Mouse (Mus musculus): Measurements from ENCODE around the gene Lrrc74a. TPM values are rescaled to one million over a fixed set of nuclear protein-coding genes. Genes with fewer than 3 reads are reported as not detected.

The Lrrc74a gene
- polyA plus RNA-seq, 1 experiment from 2014 or later = not detected

DNA sequence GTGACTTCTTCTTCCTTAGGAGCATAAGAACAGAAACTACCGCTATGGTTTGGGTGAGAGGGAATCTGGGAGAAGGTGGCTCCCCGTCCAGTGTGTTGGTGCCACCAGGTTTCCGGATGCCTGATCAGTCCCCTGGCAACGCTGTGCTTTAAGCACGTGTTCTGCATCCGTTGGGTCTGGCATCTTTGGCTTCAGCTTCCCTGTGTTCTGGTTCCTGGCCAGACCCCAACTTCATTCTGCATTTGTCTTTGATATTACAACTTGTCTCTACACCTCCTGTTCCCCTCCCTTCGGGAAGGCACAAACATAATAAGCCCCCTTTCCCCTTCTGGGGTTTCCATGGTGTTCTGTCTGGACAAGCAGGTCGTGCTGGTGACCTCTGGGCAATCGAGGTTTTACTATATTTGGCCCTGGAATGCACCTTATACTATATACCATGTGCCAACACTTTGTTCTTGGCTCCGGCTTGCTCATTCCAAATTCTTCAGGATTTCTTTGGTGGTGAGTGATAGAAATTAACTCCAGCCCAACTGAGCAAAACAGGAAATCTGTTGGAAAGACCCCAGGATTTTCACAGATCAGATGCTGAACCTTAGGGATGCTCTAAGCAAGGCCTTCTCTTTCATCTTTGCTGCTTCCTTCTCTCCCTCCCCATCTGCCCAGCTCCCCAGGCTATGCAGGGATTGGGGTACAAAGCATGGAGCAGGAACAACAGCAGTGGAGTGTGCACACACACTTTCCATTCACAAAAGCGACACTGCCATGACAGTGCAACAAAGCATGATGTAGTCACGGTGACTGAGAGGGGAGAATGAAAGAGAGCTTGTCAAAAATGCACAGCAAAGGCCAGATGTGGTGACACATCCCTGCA lies 52.2 kb downstream of the Lrrc74a start:
- H3K27ac ChIP-seq (ENCODE audit: low read depth, low read length) = no peak overlapping the region
- no peak overlapping the region for H3K4me2 ChIP-seq
- H3K36me3 ChIP-seq (ENCODE audit: control insufficient read depth, insufficient read depth, low read length) = no peaks in the 10 kb centered on the region
- no peak overlapping the region for H3K9ac ChIP-seq (ENCODE audit: low read depth, low read length)
- WGBS (ENCODE audit: insufficient replicate concordance) = 64% methylated on average over 12 of the region's 12 CpGs
- H3K9me3 ChIP-seq (replicated peaks; ENCODE audit: control insufficient read depth, low read length) = no peaks in the 10 kb centered on the region
- no peaks in the 10 kb centered on the region for H3K27me3 ChIP-seq (ENCODE audit: control insufficient read depth, insufficient read depth, low read length)
- no peak for ATAC-seq (replicated peaks; ENCODE audit: insufficient number of reproducible peaks, low FRiP score, low TSS enrichment)
- H3K4me3 ChIP-seq (ENCODE audit: low read depth, low read length) = no peak overlapping the region
- peaks cover 20% of the 10 kb centered on the region for H3K4me1 ChIP-seq (ENCODE audit: control insufficient read depth, insufficient read depth, low read length)

DNA sequence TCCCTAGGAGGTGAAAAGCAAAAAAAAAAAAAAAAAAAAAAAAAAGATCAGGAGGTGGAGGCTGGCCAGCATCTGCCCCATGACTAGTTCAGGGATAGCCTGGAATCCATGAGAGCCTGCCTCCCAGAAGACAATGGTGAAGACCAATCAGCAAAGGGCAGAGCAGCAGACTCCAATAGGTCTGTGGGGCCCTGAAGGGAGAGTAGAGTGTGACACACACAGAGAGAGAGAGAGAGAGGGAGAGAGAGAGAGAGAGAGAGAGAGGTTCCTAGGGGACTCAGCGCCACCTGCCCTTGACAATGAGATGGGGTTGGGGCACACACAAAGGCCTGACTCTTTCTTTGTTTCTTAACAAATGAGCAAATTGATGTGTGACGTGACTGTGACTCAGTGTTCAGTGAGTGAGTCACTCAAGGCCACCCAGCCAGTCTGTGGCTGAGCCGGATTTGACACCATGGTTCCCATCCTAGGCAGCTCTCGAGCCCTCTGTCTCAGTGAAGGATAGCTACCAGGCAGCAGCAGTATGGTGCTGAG lies 52.9 kb downstream of the Lrrc74a start:
- no peak for ATAC-seq (replicated peaks; ENCODE audit: insufficient number of reproducible peaks, low FRiP score, low TSS enrichment)
- Histone ChIP-seq H3K4me3 (ENCODE audit: low read depth, low read length) (no peak overlapping the region), H3K27ac (ENCODE audit: low read depth, low read length) (no peak overlapping the region), H3K4me1 (ENCODE audit: control insufficient read depth, insufficient read depth, low read length) (peaks cover 17% of the 10 kb centered on the region), H3K4me2 (no peak overlapping the region), H3K27me3 (ENCODE audit: control insufficient read depth, insufficient read depth, low read length) (no peaks in the 10 kb centered on the region), H3K36me3 (ENCODE audit: control insufficient read depth, insufficient read depth, low read length) (no peaks in the 10 kb centered on the region), H3K9ac (ENCODE audit: low read depth, low read length) (no peak overlapping the region), H3K9me3 (replicated peaks; ENCODE audit: control insufficient read depth, low read length) (no peaks in the 10 kb centered on the region)
- 64% methylated on average over 4 of the region's 4 CpGs for WGBS (ENCODE audit: insufficient replicate concordance)

DNA sequence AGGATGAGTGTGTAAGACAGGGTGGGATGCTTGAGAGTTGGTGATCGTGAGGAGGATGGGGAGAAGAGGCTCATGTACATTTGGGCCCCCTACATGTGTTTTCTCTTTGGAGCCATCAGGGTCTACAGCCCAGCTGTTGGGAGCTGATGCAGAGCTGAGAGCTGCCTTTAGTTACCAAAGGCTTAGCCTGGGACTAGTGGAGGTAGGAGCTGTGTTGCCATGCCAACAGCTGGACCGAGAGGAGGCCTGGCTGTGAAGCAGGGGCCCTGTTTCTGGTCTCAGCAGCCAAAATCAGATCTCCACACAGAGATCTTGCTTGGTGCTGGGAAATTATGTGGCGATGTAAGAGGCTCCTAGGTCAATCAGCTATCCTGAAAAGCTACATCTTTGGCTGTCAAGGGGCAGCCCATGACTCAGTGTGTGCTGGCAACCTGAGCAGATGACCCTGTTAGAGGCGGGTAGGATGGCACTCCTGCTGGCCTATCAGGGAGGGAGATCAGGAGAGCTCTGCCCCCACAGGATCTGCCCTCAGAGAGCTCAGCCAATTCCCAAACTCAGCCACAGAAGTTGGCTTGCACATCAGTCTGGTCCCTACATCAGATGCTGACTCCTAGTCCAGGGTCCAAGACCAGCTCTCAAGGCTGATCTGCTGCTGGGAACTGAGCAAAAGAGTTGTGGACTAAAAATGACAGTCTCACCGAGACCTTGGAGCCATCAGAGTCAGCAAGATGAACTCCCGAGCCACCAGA lies 56.1 kb downstream of the Lrrc74a start:
- Histone ChIP-seq H3K27ac (ENCODE audit: low read depth, low read length) (peak overlapping the region; percentile 54), H3K9ac (ENCODE audit: low read depth, low read length) (no peak overlapping the region), H3K4me3 (ENCODE audit: low read depth, low read length) (no peak overlapping the region), H3K9me3 (replicated peaks; ENCODE audit: control insufficient read depth, low read length) (no peaks in the 10 kb centered on the region), H3K4me1 (ENCODE audit: control insufficient read depth, insufficient read depth, low read length) (peaks cover 24% of the 10 kb centered on the region), H3K27me3 (ENCODE audit: control insufficient read depth, insufficient read depth, low read length) (no peaks in the 10 kb centered on the region), H3K4me2 (peak overlapping the region; percentile 8; the same call in 1 of the 2 replicates), H3K36me3 (ENCODE audit: control insufficient read depth, insufficient read depth, low read length) (no peaks in the 10 kb centered on the region)
- 48% methylated on average over 6 of the region's 6 CpGs for WGBS (ENCODE audit: insufficient replicate concordance)
- ATAC-seq (replicated peaks; ENCODE audit: insufficient number of reproducible peaks, low FRiP score, low TSS enrichment) = no peak

DNA sequence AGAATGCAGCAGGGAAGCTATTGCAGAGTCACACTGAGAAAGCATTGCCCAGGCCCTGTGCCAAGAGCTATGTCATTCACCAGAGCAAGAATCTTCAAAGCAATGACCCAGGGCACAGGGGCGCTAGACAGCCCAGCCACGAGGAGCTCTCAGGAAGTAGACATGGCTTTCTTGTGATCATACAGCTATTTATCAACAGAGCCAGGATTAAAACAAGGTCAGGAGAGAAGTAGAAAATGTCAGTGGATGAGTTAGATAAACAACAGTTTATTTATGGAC lies 56.6 kb downstream of the Lrrc74a start:
- Histone ChIP-seq H3K4me2 (peak overlapping the region; percentile 8; the same call in 1 of the 2 replicates), H3K27me3 (ENCODE audit: control insufficient read depth, insufficient read depth, low read length) (no peaks in the 10 kb centered on the region), H3K4me3 (ENCODE audit: low read depth, low read length) (no peak overlapping the region), H3K9me3 (replicated peaks; ENCODE audit: control insufficient read depth, low read length) (no peaks in the 10 kb centered on the region), H3K36me3 (ENCODE audit: control insufficient read depth, insufficient read depth, low read length) (no peaks in the 10 kb centered on the region), H3K27ac (ENCODE audit: low read depth, low read length) (no peak overlapping the region; the same call in 1 of the 2 replicates), H3K9ac (ENCODE audit: low read depth, low read length) (no peak overlapping the region), H3K4me1 (ENCODE audit: control insufficient read depth, insufficient read depth, low read length) (peaks cover 24% of the 10 kb centered on the region)
- no peak for ATAC-seq (replicated peaks; ENCODE audit: insufficient number of reproducible peaks, low FRiP score, low TSS enrichment)
- WGBS (ENCODE audit: insufficient replicate concordance) = 15% methylated on average over 2 of the region's 2 CpGs

DNA sequence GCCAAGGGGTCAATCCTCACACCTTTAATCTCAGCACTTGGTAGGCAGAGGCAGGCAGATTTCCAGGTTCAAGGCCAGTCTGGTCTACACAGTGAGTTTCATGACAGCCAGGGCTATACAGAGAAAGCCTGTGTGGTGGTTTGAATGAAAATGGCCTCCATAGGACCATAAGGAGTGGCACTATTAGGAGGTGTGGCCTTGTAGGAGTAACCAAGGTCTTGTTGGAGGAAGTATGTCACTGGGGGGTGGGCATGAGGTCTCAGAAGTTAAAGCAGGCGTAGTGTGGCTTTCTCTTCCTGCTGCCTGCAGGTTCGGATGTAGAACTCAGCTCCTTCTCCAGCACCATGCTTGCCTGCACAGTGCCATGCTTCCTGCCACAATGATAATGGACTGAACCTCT lies 57.8 kb downstream of the Lrrc74a start:
- WGBS (ENCODE audit: insufficient replicate concordance) = 74% methylated on average over 2 of the region's 2 CpGs
- peaks cover 22% of the 10 kb centered on the region for H3K4me1 ChIP-seq (ENCODE audit: control insufficient read depth, insufficient read depth, low read length)
- no peak overlapping the region for H3K27ac ChIP-seq (ENCODE audit: low read depth, low read length)
- no peak overlapping the region for H3K9ac ChIP-seq (ENCODE audit: low read depth, low read length)
- no peak overlapping the region for H3K4me3 ChIP-seq (ENCODE audit: low read depth, low read length)
- H3K27me3 ChIP-seq (ENCODE audit: control insufficient read depth, insufficient read depth, low read length) = no peaks in the 10 kb centered on the region
- no peaks in the 10 kb centered on the region for H3K9me3 ChIP-seq (replicated peaks; ENCODE audit: control insufficient read depth, low read length)
- H3K4me2 ChIP-seq = no peak overlapping the region
- ATAC-seq (replicated peaks; ENCODE audit: insufficient number of reproducible peaks, low FRiP score, low TSS enrichment) = no peak
- H3K36me3 ChIP-seq (ENCODE audit: control insufficient read depth, insufficient read depth, low read length) = no peaks in the 10 kb centered on the region

DNA sequence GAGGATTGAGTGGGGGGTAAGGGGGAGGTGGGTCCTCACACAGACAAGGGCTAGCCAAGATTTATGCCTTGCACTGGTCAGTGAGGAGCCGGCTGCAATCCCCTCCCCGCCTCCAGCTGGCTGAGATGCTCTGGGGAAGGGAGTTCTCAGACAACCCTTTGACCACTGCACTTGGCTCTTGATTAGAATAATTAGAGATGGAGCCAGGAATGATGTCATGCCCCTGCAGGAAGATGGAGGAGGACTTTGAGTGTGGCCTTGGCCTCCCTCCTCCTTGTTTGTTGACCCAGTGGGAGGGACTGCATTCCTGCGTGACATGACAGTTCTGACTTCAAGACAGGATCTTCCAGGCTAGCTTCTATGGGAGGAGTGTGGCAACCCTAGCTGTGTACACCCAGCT lies 59.7 kb downstream of the Lrrc74a start:
- ATAC-seq (replicated peaks; ENCODE audit: insufficient number of reproducible peaks, low FRiP score, low TSS enrichment) = no peak
- Histone ChIP-seq H3K27ac (ENCODE audit: low read depth, low read length) (peak overlapping the region; percentile 2; the same call in 1 of the 2 replicates), H3K36me3 (ENCODE audit: control insufficient read depth, insufficient read depth, low read length) (no peaks in the 10 kb centered on the region), H3K27me3 (ENCODE audit: control insufficient read depth, insufficient read depth, low read length) (no peaks in the 10 kb centered on the region), H3K9me3 (replicated peaks; ENCODE audit: control insufficient read depth, low read length) (no peaks in the 10 kb centered on the region), H3K9ac (ENCODE audit: low read depth, low read length) (no peak overlapping the region), H3K4me2 (no peak overlapping the region), H3K4me1 (ENCODE audit: control insufficient read depth, insufficient read depth, low read length) (peaks cover 23% of the 10 kb centered on the region), H3K4me3 (ENCODE audit: low read depth, low read length) (no peak overlapping the region)
- WGBS (ENCODE audit: insufficient replicate concordance) = 46% methylated on average over 3 of the region's 3 CpGs

DNA sequence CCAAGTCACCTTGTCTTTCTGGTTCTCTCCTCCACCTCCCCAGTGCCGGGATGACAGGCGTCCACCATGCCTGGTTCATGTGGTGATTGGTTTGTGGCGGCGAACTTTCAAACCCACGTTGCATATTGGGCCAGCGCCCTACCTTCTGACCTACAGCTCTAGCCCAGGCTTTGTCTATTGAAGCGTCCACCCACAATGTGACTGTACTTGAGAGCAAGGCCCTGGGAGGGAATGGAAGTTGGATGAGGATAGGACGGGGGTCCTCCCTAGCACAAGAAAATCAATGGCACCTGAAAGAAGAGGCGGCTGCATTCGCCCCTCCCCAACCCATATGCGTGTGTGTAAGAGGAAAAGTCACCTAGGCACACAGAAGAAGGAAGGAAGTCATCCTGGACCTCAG lies 60.2 kb downstream of the Lrrc74a start:
- H3K27me3 ChIP-seq (ENCODE audit: control insufficient read depth, insufficient read depth, low read length) = no peaks in the 10 kb centered on the region
- no peaks in the 10 kb centered on the region for H3K9me3 ChIP-seq (replicated peaks; ENCODE audit: control insufficient read depth, low read length)
- H3K36me3 ChIP-seq (ENCODE audit: control insufficient read depth, insufficient read depth, low read length) = no peaks in the 10 kb centered on the region
- ATAC-seq (replicated peaks; ENCODE audit: insufficient number of reproducible peaks, low FRiP score, low TSS enrichment) = no peak
- no peak overlapping the region for H3K4me2 ChIP-seq
- 88% methylated on average over 11 of the region's 11 CpGs for WGBS (ENCODE audit: insufficient replicate concordance)
- peaks cover 28% of the 10 kb centered on the region for H3K4me1 ChIP-seq (ENCODE audit: control insufficient read depth, insufficient read depth, low read length)
- no peak overlapping the region for H3K9ac ChIP-seq (ENCODE audit: low read depth, low read length)
- H3K4me3 ChIP-seq (ENCODE audit: low read depth, low read length) = no peak overlapping the region
- no peak overlapping the region for H3K27ac ChIP-seq (ENCODE audit: low read depth, low read length)

DNA sequence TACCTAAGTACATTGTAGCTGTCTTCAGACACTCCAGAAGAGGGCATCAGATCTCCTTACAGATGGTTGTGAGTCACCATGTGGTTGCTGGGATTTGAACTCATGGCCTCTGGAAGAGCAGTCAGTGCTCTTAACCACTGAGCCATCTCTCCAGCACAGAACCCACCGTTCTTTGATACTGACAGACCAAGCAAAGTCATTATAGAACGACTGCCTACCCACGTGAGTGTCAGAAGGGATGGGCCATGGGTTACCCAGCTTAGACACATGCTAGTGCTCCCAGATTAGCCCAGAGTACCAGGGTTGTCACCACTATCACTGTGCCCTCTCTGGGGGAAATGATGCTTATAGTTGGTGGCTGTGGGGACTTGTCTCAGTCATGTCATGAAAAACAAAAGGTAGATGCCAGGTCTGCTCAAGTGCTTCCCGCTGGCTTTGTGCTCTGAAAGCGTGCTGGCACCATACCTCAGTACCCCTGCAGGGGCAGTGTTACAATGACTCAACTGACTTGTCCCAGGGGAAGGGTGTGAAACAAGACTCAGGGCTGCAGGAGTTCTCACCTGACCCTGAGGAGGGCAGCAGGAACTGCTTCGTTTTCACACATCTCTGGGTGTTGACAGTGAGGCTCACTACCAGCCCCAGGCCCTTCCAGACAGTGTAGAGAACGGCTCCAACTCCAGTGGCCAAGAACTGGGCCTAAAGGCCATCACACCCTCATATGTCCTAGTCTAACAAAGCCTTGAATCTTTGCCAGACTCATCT lies 61.1 kb downstream of the Lrrc74a start:
- peak; percentile 12; the same call in 1 of the 2 replicates for ATAC-seq (replicated peaks; ENCODE audit: insufficient number of reproducible peaks, low FRiP score, low TSS enrichment)

More for the DNA sequence above, 61.1 kb downstream of the Lrrc74a start:
- Histone ChIP-seq H3K27me3 (ENCODE audit: control insufficient read depth, insufficient read depth, low read length) (no peaks in the 10 kb centered on the region), H3K4me1 (ENCODE audit: control insufficient read depth, insufficient read depth, low read length) (peaks cover 29% of the 10 kb centered on the region), H3K9ac (ENCODE audit: low read depth, low read length) (no peak overlapping the region), H3K27ac (ENCODE audit: low read depth, low read length) (0 out of 2 replicates have a peak overlapping the region, but pooled peaks have one; percentile 1), H3K36me3 (ENCODE audit: control insufficient read depth, insufficient read depth, low read length) (no peaks in the 10 kb centered on the region), H3K9me3 (replicated peaks; ENCODE audit: control insufficient read depth, low read length) (no peaks in the 10 kb centered on the region), H3K4me2 (no peak overlapping the region), H3K4me3 (ENCODE audit: low read depth, low read length) (no peak overlapping the region)
- 48% methylated on average over 7 of the region's 7 CpGs for WGBS (ENCODE audit: insufficient replicate concordance)
